Mouse (Mus musculus) liver, embryonic 11.5 days (tissue): ENCODE results near the gene Dlg5. TPM values are rescaled to one million over a fixed set of nuclear protein-coding genes. Genes with fewer than 3 reads are reported as not detected.

Experiments used
- ATAC-seq: fragments of 200-750 bp; cut with Nextera tagmentation; replicated peaks from 2 replicates; pipeline ENCODE4 v1.8.0; 2017; ENCODE audit warnings: moderate number of reproducible peaks, mild to moderate bottlenecking, moderate TSS enrichment, moderate library complexity; ENCODE audit not compliant: low FRiP score
- DNase-seq: peaks from one replicate; pipeline ENCODE4 v3.0.0-alpha.2; 2017; ENCODE audit warnings: low spot score
- H3K27ac ChIP-seq: fragments of 300-500 bp; sonication (generic); 2 replicates; pipeline ENCODE4 v1.5.1; 2014; ENCODE audit warnings: mild to moderate bottlenecking, low read depth, low read length, control low read depth
- H3K27me3 ChIP-seq: fragments of 300-500 bp; sonication (generic); replicated peaks from 2 replicates; pipeline ENCODE4 v1.6.1; 2014; ENCODE audit warnings: low read length, mixed read lengths; ENCODE audit not compliant: control insufficient read depth, insufficient read depth
- H3K36me3 ChIP-seq: fragments of 300-500 bp; sonication (generic); 2 replicates; pipeline ENCODE4 v1.6.1; 2014; ENCODE audit warnings: mild to moderate bottlenecking, low read length, moderate library complexity, mixed read lengths; ENCODE audit not compliant: control insufficient read depth, insufficient read depth
- H3K4me1 ChIP-seq: fragments of 300-500 bp; sonication (generic); replicated peaks from 2 replicates; pipeline ENCODE4 v1.6.1; 2014; ENCODE audit warnings: low read length, mixed read lengths; ENCODE audit not compliant: control insufficient read depth, insufficient read depth
- H3K4me2 ChIP-seq: fragments of 300-500 bp; sonication (generic); 2 replicates; pipeline ENCODE4 v1.6.1; 2014; ENCODE audit warnings: mild to moderate bottlenecking, control low read depth, moderate library complexity
- H3K4me3 ChIP-seq: fragments of 300-500 bp; sonication (generic); 2 replicates; pipeline ENCODE4 v1.5.1; 2014; ENCODE audit warnings: low read depth, low read length, control low read depth
- H3K9ac ChIP-seq: fragments of 300-500 bp; sonication (generic); 2 replicates; pipeline ENCODE4 v1.6.1; 2014; ENCODE audit warnings: low read depth, low read length, control low read depth
- H3K9me3 ChIP-seq: fragments of 300-500 bp; sonication (generic); 2 replicates; pipeline ENCODE4 v1.6.1; 2016; ENCODE audit warnings: low read length, inconsistent platforms, mixed read lengths; ENCODE audit not compliant: control insufficient read depth
- WGBS: fragments of 180-500 bp; shearing (Covaris S2); extraction: QIAGEN DNeasy Blood & Tissue Kit; methylation state at CpG from one replicate; pipeline ENCODE4 v1.1.7; 2014; 5-methylcytosine and 5-hydroxymethylcytosine counted together
- polyA plus RNA-seq: library from polyadenylated mRNA; unstranded; fragments of >200 nt; fragmentation: Nextera tagmentation; extraction: Ambion mirVana; gene quantifications from 2 replicates; pipeline ENCODE4 v1.2.1, GENCODE M21; 2014

The Dlg5 gene
- polyA plus RNA-seq: 7.7 and 9.2 TPM in 2 replicates

DNA sequence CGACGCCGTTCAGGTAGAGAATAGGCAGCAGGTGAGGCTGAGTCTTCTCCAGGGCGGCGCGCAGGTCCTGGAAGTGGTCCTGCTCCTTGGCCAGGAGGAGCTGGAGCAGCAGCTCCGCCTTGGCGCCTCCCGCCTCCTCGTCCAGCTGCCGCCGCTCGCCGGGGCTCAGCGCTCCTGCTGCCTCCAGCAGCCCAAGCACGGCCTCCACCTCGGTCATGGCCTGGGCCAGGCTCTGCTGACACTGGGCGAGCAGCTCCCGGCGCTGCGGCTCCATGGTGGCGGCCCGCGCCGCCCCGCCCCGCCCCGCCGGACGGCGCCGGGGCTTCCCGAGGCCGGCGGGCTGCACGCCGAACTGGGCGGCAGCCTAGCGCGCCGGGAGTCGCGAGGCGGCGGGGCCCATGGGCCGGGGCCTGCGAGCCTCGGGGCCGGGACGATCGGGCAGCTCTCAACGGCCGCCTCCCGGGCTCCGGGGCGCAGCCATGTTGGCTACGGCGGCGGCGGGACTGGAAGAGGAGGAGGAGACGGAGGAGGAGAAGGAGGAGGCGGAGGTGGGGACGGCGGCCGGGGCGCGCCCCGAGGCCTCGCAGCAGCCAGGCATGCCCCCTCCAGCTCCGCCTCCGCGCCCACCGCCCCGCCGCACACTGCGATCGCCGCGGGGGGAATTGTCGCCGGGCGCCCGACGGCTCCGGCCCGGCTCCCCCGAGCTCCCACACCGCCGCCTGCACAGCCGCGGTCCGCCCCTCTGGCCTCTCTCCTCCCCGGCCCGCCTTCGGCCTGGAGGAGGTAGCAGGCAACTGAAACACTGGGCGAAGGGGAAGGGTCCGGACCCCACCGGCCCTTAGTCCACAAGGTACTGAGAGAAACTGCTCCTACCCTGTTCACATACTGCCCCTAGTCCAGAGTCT, at the start of gene Dlg5:
TSS of gene Dlg5 (minus strand) at position 744 of the 905 bp plus-strand sequence.
- WGBS: under 1% methylated on average over 85 of the region's 98 CpGs

DNA sequence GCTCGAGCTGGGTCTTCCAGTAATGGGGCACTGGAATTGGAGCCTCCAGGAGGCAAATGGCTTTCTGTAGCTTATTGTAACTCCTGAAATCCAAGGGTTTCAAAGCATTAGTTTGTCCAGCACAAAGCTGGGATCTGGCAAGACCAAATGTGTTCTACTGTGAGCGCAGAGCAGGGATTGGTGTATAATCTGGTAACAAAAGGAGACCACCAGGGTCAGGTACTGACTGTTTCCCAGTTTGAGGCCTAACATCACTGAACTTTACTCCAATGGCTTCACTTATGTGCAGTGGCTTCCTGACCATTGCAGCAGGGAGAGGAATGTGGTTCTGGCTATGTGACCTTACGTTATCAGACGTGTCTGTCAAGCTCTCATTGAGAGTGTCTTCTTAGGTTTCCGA, 47.9 kb upstream of the Dlg5 start:
- Histone ChIP-seq H3K9me3 (no peaks in the 10 kb centered on the region), H3K4me2 (no peak overlapping the region), H3K4me3 (no peak overlapping the region), H3K4me1 (no peaks in the 10 kb centered on the region), H3K36me3 (no peaks in the 10 kb centered on the region), H3K9ac (no peak overlapping the region), H3K27me3 (no peaks in the 10 kb centered on the region), H3K27ac (no peak overlapping the region)
- ATAC-seq (no peak), DNase-seq (peak; percentile 20)
- WGBS: 66% methylated on average over 5 of the region's 5 CpGs

More for the DNA sequence above, at the start of gene Dlg5:
- peak within 1 kb of the TSS; percentile 52 for H3K27ac ChIP-seq
- ATAC-seq: peak; percentile 81
- H3K4me1 ChIP-seq: 0 out of 2 replicates have a peak, but pooled peaks cover 5% of the 10 kb centered on the region
- peaks cover 55% of the 10 kb centered on the region for H3K27me3 ChIP-seq
- peak; percentile 70 for DNase-seq
- peak within 1 kb of the TSS; percentile 89 for H3K4me2 ChIP-seq
- H3K36me3 ChIP-seq: no peaks in the 10 kb centered on the region
- peak within 1 kb of the TSS; percentile 73 for H3K9ac ChIP-seq
- no peaks in the 10 kb centered on the region for H3K9me3 ChIP-seq
- peak within 1 kb of the TSS; percentile 69 for H3K4me3 ChIP-seq

DNA sequence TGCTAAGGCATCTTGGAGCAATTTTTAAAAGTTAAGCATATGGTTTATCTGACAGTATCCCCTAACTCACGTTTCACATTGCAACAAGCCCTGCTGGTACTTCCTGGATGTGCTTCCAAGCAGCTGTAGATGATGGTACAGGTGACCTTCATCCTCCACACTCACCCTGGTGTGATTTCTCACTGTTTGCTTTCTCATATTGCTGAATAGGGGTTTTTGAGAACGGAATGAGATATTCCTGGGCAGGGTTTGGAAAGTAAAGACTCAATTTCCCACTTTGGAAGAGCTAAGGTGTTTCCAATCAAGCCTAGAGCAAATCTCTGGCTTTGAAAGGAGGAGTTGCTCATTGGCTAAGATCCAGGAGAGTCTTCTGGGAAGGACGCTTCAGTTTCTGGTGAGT, 47.2 kb upstream of the Dlg5 start, which contains the start of gene E330034G19Rik:
TSS of gene E330034G19Rik (plus strand) at position 301 of the 400 bp plus-strand sequence.
- no peak within 1 kb of the TSS for H3K4me2 ChIP-seq
- H3K27ac ChIP-seq: no peak within 1 kb of the TSS
- no peaks in the 10 kb centered on the region for H3K27me3 ChIP-seq
- 44% methylated on average over 3 of the region's 3 CpGs for WGBS
- H3K9me3 ChIP-seq: no peaks in the 10 kb centered on the region
- no peaks in the 10 kb centered on the region for H3K36me3 ChIP-seq
- H3K4me3 ChIP-seq: no peak within 1 kb of the TSS
- DNase-seq: no peak
- no peak for ATAC-seq
- no peaks in the 10 kb centered on the region for H3K4me1 ChIP-seq
- H3K9ac ChIP-seq: no peak within 1 kb of the TSS

DNA sequence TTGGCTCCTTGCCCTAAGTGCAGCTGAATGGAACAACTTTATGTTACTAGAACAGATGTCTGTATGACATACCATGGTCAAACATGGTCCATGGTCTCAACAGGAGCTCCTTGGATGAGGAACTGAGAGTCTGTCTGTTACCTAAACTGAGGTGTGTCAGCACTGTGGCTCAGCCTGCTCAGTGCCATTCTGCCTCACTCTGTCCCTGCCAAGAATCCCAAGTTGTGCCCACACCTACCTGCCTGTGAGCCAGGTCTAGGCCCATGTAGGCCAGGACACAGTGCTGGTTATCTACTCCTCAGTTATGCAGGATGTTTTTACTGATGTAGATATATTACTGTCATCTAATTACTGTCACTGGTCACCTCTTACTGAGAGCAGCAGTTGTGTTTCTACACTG, 45.0 kb upstream of the Dlg5 start:
- no peak overlapping the region for H3K9ac ChIP-seq
- H3K4me1 ChIP-seq: no peaks in the 10 kb centered on the region
- no peaks in the 10 kb centered on the region for H3K27me3 ChIP-seq
- H3K4me3 ChIP-seq: no peak overlapping the region
- DNase-seq: peak; percentile 4
- ATAC-seq: no peak
- no peak overlapping the region for H3K4me2 ChIP-seq
- no peaks in the 10 kb centered on the region for H3K36me3 ChIP-seq
- no peak overlapping the region for H3K27ac ChIP-seq
- H3K9me3 ChIP-seq: no peaks in the 10 kb centered on the region

DNA sequence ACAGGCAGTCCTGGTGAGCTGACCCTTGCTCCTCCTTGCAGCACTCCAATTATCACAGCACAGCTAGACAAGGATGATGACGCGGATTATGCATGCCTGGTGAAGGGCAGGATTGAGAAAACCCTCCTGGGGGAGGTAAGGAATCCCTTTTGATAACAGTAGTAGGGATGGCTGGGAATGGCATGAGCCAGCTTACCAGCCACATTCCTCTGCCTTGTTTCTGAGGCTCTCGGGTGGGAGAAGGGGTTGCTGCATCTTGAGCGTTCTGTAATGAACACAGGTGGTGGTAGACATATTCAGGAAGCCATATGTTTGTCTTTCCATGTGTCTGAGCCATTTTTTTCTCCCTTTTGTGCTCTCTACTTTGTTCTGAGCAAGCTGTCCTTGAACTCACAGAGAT, 40.4 kb upstream of the Dlg5 start:
- H3K27ac ChIP-seq: no peak overlapping the region
- H3K4me2 ChIP-seq: no peak overlapping the region
- 45% methylated on average over 4 of the region's 4 CpGs for WGBS
- no peaks in the 10 kb centered on the region for H3K4me1 ChIP-seq
- no peaks in the 10 kb centered on the region for H3K9me3 ChIP-seq
- H3K9ac ChIP-seq: no peak overlapping the region
- no peak overlapping the region for H3K4me3 ChIP-seq
- DNase-seq (no peak), ATAC-seq (no peak)
- H3K27me3 ChIP-seq: no peaks in the 10 kb centered on the region
- H3K36me3 ChIP-seq: no peaks in the 10 kb centered on the region

DNA sequence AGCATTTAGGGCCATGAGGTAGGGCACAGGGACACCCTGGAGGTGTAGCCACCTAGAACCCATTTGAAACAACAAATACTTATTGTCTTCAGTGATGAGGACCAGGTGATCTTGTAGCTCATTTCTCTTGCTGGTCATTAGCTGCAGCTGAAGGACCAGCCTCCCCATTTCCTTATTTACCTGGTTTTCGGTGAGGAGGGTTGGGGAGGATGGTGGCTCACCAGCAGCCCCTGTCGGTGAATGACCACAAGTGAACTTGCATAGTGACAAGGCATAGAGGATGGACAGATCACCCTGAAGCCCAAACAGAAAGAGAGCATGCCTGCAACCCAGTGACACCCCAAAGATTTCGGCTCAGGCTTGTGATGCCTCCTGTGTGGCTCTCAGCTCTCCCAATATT, 36.6 kb upstream of the Dlg5 start:
- Histone ChIP-seq H3K9ac (no peak overlapping the region), H3K9me3 (no peaks in the 10 kb centered on the region), H3K27ac (no peak overlapping the region), H3K4me1 (no peaks in the 10 kb centered on the region), H3K36me3 (no peaks in the 10 kb centered on the region), H3K4me2 (no peak overlapping the region), H3K4me3 (no peak overlapping the region), H3K27me3 (no peaks in the 10 kb centered on the region)
- WGBS: 50% methylated on average over 3 of the region's 3 CpGs
- DNase-seq (no peak), ATAC-seq (no peak)

DNA sequence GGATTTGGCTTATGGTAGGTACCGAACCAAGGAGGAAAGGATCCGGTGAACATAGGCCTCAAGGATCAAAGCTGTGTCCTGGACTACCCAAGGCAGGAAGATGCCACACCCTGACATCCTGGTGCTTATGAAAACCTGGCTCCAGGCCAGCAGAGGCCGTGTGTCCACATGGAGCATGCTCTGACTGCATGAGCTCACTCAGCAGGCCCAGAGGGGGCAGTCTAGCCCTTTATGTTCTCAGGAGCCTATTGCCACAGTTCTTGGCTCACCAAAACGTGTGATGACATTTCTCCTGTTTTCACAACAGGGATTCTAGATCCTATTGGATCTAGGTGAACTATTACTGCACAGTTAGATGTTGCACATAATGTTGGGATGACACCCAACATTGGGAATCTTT, 35.6 kb upstream of the Dlg5 start:
- ATAC-seq (no peak), DNase-seq (no peak)
- H3K4me3 ChIP-seq: no peak overlapping the region
- H3K9ac ChIP-seq: no peak overlapping the region
- H3K27me3 ChIP-seq: no peaks in the 10 kb centered on the region
- 68% methylated on average over 4 of the region's 4 CpGs for WGBS
- no peaks in the 10 kb centered on the region for H3K4me1 ChIP-seq
- no peaks in the 10 kb centered on the region for H3K36me3 ChIP-seq
- H3K9me3 ChIP-seq: no peaks in the 10 kb centered on the region
- no peak overlapping the region for H3K4me2 ChIP-seq
- no peak overlapping the region for H3K27ac ChIP-seq

DNA sequence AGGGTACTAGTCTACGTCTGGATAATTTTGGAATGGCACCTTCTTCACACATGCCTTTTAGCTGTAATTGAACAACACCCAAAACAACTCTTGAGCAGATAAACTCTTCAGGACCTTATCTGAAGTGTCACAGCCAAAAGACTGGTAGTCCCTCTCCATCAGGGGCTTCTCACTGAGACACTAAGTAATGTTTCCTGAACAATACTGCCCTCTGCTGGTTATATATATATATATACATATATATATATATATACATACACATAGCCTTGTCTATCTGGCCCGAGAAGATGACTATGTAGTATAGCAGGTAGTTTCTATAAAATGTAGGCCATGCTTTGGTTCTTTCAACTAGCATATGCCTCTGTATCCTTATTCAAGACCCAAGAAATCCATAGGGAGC, 29.8 kb upstream of the Dlg5 start:
- Histone ChIP-seq H3K36me3 (no peaks in the 10 kb centered on the region), H3K27ac (no peak overlapping the region), H3K4me3 (no peak overlapping the region), H3K4me1 (0 out of 2 replicates have a peak, but pooled peaks cover 2% of the 10 kb centered on the region), H3K9ac (no peak overlapping the region), H3K4me2 (no peak overlapping the region), H3K27me3 (no peaks in the 10 kb centered on the region), H3K9me3 (no peaks in the 10 kb centered on the region)
- DNase-seq: no peak
- peak; percentile 45; the same call in 1 of the 2 replicates for ATAC-seq
- 43% methylated on average over 2 of the region's 2 CpGs for WGBS

DNA sequence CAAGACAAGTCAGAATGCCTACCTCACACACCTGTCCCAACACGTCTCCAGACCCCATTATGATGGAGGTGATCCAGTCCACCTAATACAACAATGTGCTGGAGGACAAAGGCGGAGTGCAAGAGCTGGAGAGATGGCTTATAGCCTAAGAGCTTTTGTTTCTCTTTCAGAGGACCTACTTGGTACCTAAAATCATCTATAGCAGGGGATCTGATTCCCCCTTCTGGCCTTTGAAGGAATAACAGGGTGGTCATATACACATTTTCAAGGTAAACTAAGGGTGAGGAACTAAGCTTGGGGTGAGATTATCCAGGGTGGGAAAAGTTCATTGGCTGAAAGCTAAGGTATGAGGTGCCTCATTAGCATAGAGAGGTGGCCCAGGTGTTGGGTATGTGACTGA, 27.9 kb upstream of the Dlg5 start:
- Histone ChIP-seq H3K27ac (no peak overlapping the region), H3K27me3 (no peaks in the 10 kb centered on the region), H3K36me3 (no peaks in the 10 kb centered on the region), H3K4me3 (no peak overlapping the region), H3K4me2 (no peak overlapping the region), H3K9ac (no peak overlapping the region), H3K9me3 (no peaks in the 10 kb centered on the region), H3K4me1 (0 out of 2 replicates have a peak, but pooled peaks cover 2% of the 10 kb centered on the region)
- WGBS: 54% methylated on average over 2 of the region's 2 CpGs
- no peak for ATAC-seq
- DNase-seq: no peak
